Mouse (Mus musculus): Measurements from ENCODE around the gene Nrd1. TPM values are rescaled to one million over a fixed set of nuclear protein-coding genes. Genes with fewer than 3 reads are reported as not detected.

Gene Nrd1
- 20.9 and 40.4 TPM in 2 replicates for polyA plus RNA-seq (2012; rRNA removed)

- WGBS: under 1% methylated on average over 58 of the region's 58 CpGs
- Histone ChIP-seq H3K4me3 (replicated peaks; ENCODE audit: extremely low read depth, low read depth, low read length) (peak within 1 kb of the TSS; percentile 90), H3K4me1 (ENCODE audit: control insufficient read depth, insufficient read depth, low read length) (peaks cover 9% of the 10 kb centered on the region)
- DNase-seq: peak; percentile 99
- TF ChIP-seq POLR2A (IDR thresholded peaks at IDR 0.05; ENCODE audit: borderline replicate concordance, extremely low read depth, low read depth, low read length): peak; percentile 71
- no peak for TF ChIP-seq CTCF (IDR thresholded peaks at IDR 0.05; ENCODE audit: insufficient read depth, low read length)
Observed at GRCm38 (mm10) chr4:108999999-109000950, at the start of gene Nrd1. Gene Nrd1, plus strand, starts transcription at chr4:109000655.

GRCm38 (mm10) chr4:108951663-108952062 lies 48.8 kb upstream of the Nrd1 start:
- 85% methylated on average over 4 of the region's 4 CpGs for WGBS
- TF ChIP-seq CTCF (IDR thresholded peaks at IDR 0.05; ENCODE audit: insufficient read depth, low read length): no peak
- TF ChIP-seq POLR2A (IDR thresholded peaks at IDR 0.05; ENCODE audit: borderline replicate concordance, extremely low read depth, low read depth, low read length): no peak
- no peaks in the 10 kb centered on the region for H3K4me1 ChIP-seq (ENCODE audit: control insufficient read depth, insufficient read depth, low read length)
- no peak overlapping the region for H3K4me3 ChIP-seq (replicated peaks; ENCODE audit: extremely low read depth, low read depth, low read length)
- no peak for DNase-seq

- DNase-seq: no peak
Observed at GRCm38 (mm10) chr4:108959696-108960095, 40.8 kb upstream of the Nrd1 start.

GRCm38 (mm10) chr4:108960619-108961460 lies 39.6 kb upstream of the Nrd1 start:
- no peak for DNase-seq

More at GRCm38 (mm10) chr4:108959696-108960095, 40.8 kb upstream of the Nrd1 start:
- no peak overlapping the region for H3K4me3 ChIP-seq (replicated peaks; ENCODE audit: extremely low read depth, low read depth, low read length)
- TF ChIP-seq CTCF (IDR thresholded peaks at IDR 0.05; ENCODE audit: insufficient read depth, low read length): no peak
- no peak for TF ChIP-seq POLR2A (IDR thresholded peaks at IDR 0.05; ENCODE audit: borderline replicate concordance, extremely low read depth, low read depth, low read length)
- 86% methylated on average over 3 of the region's 3 CpGs for WGBS
- no peaks in the 10 kb centered on the region for H3K4me1 ChIP-seq (ENCODE audit: control insufficient read depth, insufficient read depth, low read length)

GRCm38 (mm10) chr4:108963017-108963416 lies 37.4 kb upstream of the Nrd1 start:
- 87% methylated on average over 6 of the region's 6 CpGs for WGBS
- no peak for DNase-seq
- Histone ChIP-seq H3K4me3 (replicated peaks; ENCODE audit: extremely low read depth, low read depth, low read length) (no peak overlapping the region), H3K4me1 (ENCODE audit: control insufficient read depth, insufficient read depth, low read length) (no peaks in the 10 kb centered on the region)
- TF ChIP-seq CTCF (IDR thresholded peaks at IDR 0.05; ENCODE audit: insufficient read depth, low read length): no peak
- TF ChIP-seq POLR2A (IDR thresholded peaks at IDR 0.05; ENCODE audit: borderline replicate concordance, extremely low read depth, low read depth, low read length): no peak

More at GRCm38 (mm10) chr4:108960619-108961460, 39.6 kb upstream of the Nrd1 start:
- no peak for TF ChIP-seq CTCF (IDR thresholded peaks at IDR 0.05; ENCODE audit: insufficient read depth, low read length)
- no peak for TF ChIP-seq POLR2A (IDR thresholded peaks at IDR 0.05; ENCODE audit: borderline replicate concordance, extremely low read depth, low read depth, low read length)
- Histone ChIP-seq H3K4me3 (replicated peaks; ENCODE audit: extremely low read depth, low read depth, low read length) (no peak overlapping the region), H3K4me1 (ENCODE audit: control insufficient read depth, insufficient read depth, low read length) (no peaks in the 10 kb centered on the region)
- WGBS: 79% methylated on average over 4 of the region's 4 CpGs

GRCm38 (mm10) chr4:108969517-108969916 lies 30.9 kb upstream of the Nrd1 start:
- DNase-seq: no peak
- WGBS: 50% methylated on average over 3 of the region's 3 CpGs
- TF ChIP-seq CTCF (IDR thresholded peaks at IDR 0.05; ENCODE audit: insufficient read depth, low read length): no peak
- peaks cover 3% of the 10 kb centered on the region; the same call in 1 of the 2 replicates for H3K4me1 ChIP-seq (ENCODE audit: control insufficient read depth, insufficient read depth, low read length)
- H3K4me3 ChIP-seq (replicated peaks; ENCODE audit: extremely low read depth, low read depth, low read length): no peak overlapping the region

- no peak for DNase-seq
- Histone ChIP-seq H3K4me1 (ENCODE audit: control insufficient read depth, insufficient read depth, low read length) (peaks cover 3% of the 10 kb centered on the region; the same call in 1 of the 2 replicates), H3K4me3 (replicated peaks; ENCODE audit: extremely low read depth, low read depth, low read length) (no peak overlapping the region)
- TF ChIP-seq CTCF (IDR thresholded peaks at IDR 0.05; ENCODE audit: insufficient read depth, low read length): no peak
- no peak for TF ChIP-seq POLR2A (IDR thresholded peaks at IDR 0.05; ENCODE audit: borderline replicate concordance, extremely low read depth, low read depth, low read length)
- 55% methylated on average over 5 of the region's 5 CpGs for WGBS
Observed at GRCm38 (mm10) chr4:108971054-108971453, 29.4 kb upstream of the Nrd1 start.

GRCm38 (mm10) chr4:108976458-108977071 lies 23.9 kb upstream of the Nrd1 start:
- DNase-seq: no peak
- Histone ChIP-seq H3K4me3 (replicated peaks; ENCODE audit: extremely low read depth, low read depth, low read length) (no peak overlapping the region), H3K4me1 (ENCODE audit: control insufficient read depth, insufficient read depth, low read length) (peaks cover 3% of the 10 kb centered on the region; the same call in 1 of the 2 replicates)
- TF ChIP-seq POLR2A (IDR thresholded peaks at IDR 0.05; ENCODE audit: borderline replicate concordance, extremely low read depth, low read depth, low read length): no peak
- TF ChIP-seq CTCF (IDR thresholded peaks at IDR 0.05; ENCODE audit: insufficient read depth, low read length): peak; percentile 25
- WGBS: 43% methylated on average over 6 of the region's 6 CpGs

Measured in lung, adult 2 months (tissue).